Mouse (Mus musculus) heart, adult 2 months (tissue): ENCODE data around the gene Clps.

Source experiments
- CTCF ChIP-seq: fragments of 200-600 bp; IDR thresholded peaks from 2 replicates; pipeline ENCODE4 v1.8.1; 2022; ENCODE audit warnings: antibody characterized with exemption, mild to moderate bottlenecking, moderate library complexity
- EP300 ChIP-seq: fragments of 200-500 bp; IDR thresholded peaks from 2 replicates; pipeline ENCODE4 v1.6.1; 2011; ENCODE audit warnings: low read depth, low read length, control low read depth; ENCODE audit not compliant: insufficient read depth

DNA sequence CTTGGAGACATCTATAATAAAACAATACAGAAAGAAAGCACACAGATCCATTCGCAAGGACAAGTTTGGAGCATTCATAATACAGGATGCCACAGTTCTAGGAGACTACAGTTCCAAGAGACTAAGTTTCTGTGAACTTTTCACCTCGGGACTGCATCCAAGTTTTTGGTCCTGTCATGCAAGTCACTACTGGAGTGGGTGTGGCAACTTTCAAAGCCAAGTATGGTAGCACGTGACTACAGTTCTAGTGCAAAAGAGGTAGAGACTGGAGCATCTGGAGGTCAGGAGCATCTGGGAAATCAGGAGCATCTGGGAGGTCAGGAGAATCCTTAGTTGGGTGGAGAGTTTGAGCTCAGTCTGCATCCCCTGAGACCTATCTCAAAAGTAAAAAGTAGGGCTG lies 11.3 kb upstream of the Clps start:
- TF ChIP-seq CTCF (no peak), EP300 (no peak)
